Mouse (Mus musculus): ENCODE data around the gene Abca3. TPM values are rescaled to one million over a fixed set of nuclear protein-coding genes. Genes with fewer than 3 reads are reported as not detected.

The Abca3 gene
- 43.5 TPM for total RNA-seq (2023)

DNA sequence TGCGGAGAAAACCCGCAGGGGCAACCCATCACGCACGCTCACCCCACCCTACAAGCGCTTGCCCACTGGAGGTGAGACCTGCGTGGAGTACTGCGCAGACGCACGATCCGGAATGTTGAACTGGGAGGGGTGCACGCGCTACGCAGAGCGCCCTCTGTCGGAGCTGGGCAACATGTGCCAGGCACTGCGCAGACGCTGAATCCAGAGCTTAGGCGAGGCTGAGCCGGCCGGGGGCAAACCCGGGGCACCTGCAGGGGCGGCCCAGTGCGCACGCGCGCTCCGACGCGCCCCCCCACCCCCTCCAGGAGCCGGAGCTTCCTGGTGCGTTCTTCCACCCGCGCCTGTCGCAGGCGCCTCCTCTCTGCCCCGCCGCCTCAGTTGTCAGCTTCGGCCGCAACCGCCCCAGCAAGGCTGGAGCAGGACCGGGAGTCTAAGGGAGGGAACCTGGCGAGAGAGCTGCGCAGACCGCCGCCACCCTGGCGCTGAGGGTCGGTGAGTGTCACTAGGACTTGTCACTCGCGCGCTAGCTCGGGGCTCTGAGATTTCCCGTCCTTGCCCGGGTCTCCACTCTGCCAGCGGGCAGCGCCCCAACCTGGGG lies at the start of gene Abca3:
Gene Abca3, plus strand, starts transcription at position 191 of the 598 bp plus-strand sequence.

GRCm38 (mm10) chr17:24350926-24351759 lies 607 bp upstream of the Abca3 start, which contains the start of gene Abca17:
TSS of gene Abca17 (minus strand) at chr17:24351068.

DNA sequence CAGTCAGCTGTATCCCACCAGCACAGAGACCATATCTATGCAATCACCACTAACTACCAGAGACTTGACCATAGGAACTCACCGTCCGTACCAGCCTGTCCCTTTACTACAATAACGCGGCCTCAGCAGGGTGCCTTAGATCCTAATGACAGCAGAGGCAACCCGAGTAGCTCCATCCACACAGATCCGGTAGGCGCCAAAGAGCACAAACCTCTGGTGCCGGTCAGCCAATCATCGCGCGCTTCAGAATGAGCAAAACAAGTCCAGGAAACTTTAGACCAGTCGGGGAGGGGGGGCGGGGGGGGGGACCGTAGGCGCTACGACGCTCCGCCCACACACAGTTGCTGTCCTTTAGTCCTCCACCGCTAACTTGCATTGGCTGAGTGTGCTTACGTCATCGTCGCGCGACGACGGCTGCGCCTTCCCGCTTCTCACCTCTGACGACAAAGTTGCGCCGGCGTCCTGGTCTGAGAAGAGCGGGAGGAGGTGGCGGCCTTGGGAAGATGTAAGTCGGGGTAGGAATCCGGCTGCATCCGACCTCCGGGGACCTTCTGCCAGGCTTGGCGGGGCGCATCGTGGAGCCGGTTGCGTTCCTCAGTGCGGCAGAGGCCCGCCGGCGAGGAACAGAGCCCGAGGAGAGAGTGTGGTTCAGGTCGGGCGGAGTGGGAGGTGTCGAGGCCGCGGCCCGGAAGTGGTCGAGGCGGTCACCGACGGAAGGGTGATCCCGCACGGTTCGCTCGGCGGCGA lies 62.7 kb downstream of the Abca3 start, which contains the start of gene Rnps1:
Gene Rnps1, plus strand, starts transcription at position 336 of the 747 bp plus-strand sequence.

DNA sequence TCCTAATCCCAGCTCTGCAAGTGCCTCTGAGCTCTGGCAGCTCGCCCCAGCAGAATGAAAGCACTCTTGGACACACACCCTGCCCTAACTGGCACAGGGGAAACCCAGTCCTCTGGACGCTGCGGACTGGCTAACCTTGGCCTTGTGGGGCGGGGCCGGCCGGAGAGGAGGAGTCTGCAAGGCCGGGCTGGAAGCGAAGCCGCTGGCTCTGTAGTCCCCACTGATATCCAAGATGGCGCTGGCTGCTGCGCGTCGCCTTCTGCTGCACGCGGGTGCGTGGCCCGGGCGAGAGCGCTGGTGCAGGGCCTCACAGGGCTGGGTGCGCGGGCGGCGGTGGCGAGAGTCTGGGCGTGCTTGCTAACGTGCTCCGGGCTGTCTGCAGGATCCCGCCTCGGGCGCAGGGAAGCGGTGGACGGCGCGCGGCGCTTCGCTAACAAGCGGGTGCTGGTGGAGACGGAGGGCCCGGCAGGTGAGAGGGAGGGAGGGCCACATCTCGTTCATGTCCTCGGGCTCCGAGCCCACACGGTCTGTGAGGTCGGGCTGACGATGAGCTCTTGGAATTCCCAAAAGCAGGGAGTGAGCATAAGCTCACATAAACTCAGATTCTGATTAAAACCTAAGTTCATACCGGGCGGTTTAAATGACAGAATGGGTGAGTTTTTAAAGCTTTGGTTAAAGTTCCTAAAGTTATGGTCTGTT lies 74.9 kb downstream of the Abca3 start, which contains the start of gene Eci1:
Gene Eci1, plus strand, starts transcription at position 171 of the 699 bp plus-strand sequence.

GRCm38 (mm10) chr17:24442632-24443155 lies 90.9 kb downstream of the Abca3 start, which contains the start of gene Dnase1l2:
TSS of gene Dnase1l2 (minus strand) at chr17:24443105.

Other genes starting within 250 kb of the Abca3 start
- gene Pdpk1, start 201.0 kb upstream of the Abca3 start, total RNA-seq (2023): 97.8 TPM
- 27.0 TPM for gene Amdhd2, start 188.2 kb upstream of the Abca3 start, total RNA-seq (2023)
- gene Atp6v0c, start 182.2 kb upstream of the Abca3 start, total RNA-seq (2023): 171 TPM
- 1.2 TPM for gene Tbc1d24, start 146.4 kb upstream of the Abca3 start, total RNA-seq (2023)
- not detected for gene Ntn3, start 142.4 kb upstream of the Abca3 start, total RNA-seq (2023)
- 4.6 TPM for gene Tedc2, start 131.1 kb upstream of the Abca3 start, total RNA-seq (2023)
- 3.2 TPM for gene Ccnf, start 100.5 kb upstream of the Abca3 start, total RNA-seq (2023)
- gene Abca17, start 882 bp upstream of the Abca3 start, total RNA-seq (2023): not detected
- 178 TPM for gene Rnps1, start 62.6 kb downstream of the Abca3 start, total RNA-seq (2023)
- gene Eci1, start 74.7 kb downstream of the Abca3 start, total RNA-seq (2023): 16.9 TPM
- gene Dnase1l2, start 91.2 kb downstream of the Abca3 start, total RNA-seq (2023): 5.4 TPM
- gene E4f1, start 118.4 kb downstream of the Abca3 start, total RNA-seq (2023): 80.5 TPM
- 13.1 TPM for gene Pgp, start 118.4 kb downstream of the Abca3 start, total RNA-seq (2023)
- gene Bricd5, start 121.9 kb downstream of the Abca3 start, total RNA-seq (2023): 0.89 TPM
- gene Mlst8, start 127.1 kb downstream of the Abca3 start, total RNA-seq (2023): 23.8 TPM
- gene Caskin1, start 136.7 kb downstream of the Abca3 start, total RNA-seq (2023): not detected
- 179 TPM for gene Traf7, start 176.0 kb downstream of the Abca3 start, total RNA-seq (2023)
- gene Rab26, start 182.3 kb downstream of the Abca3 start, total RNA-seq (2023): 1.5 TPM
- gene Pkd1, start 197.9 kb downstream of the Abca3 start, total RNA-seq (2023): 107 TPM